Mouse (Mus musculus) limb, embryonic 15.5 days (tissue): ENCODE data around the gene Nbas. TPM values are rescaled to one million over a fixed set of nuclear protein-coding genes. Genes with fewer than 3 reads are reported as not detected.

Source experiments
- ATAC-seq: fragments of 200-750 bp; cut with Nextera tagmentation; 2 replicates; pipeline ENCODE4 v1.8.0; 2017; ENCODE audit warnings: low read depth, moderate TSS enrichment; ENCODE audit not compliant: insufficient number of reproducible peaks, low FRiP score, low TSS enrichment
- H3K27ac ChIP-seq: fragments of 300-500 bp; sonication (generic); 2 replicates; pipeline ENCODE4 v1.5.1; 2015; ENCODE audit warnings: moderate library complexity, mild to moderate bottlenecking, inconsistent platforms
- H3K27me3 ChIP-seq: fragments of 300-500 bp; sonication (generic); 2 replicates; pipeline ENCODE4 v1.6.1; 2015; ENCODE audit warnings: inconsistent platforms
- H3K36me3 ChIP-seq: fragments of 300-500 bp; sonication (generic); 2 replicates; pipeline ENCODE4 v1.6.1; 2015; ENCODE audit warnings: inconsistent platforms
- H3K4me1 ChIP-seq: fragments of 300-500 bp; sonication (generic); 2 replicates; pipeline ENCODE4 v1.6.1; 2015; ENCODE audit warnings: inconsistent platforms
- H3K4me2 ChIP-seq: fragments of 300-500 bp; sonication (generic); 2 replicates; pipeline ENCODE4 v1.6.1; 2015; ENCODE audit warnings: mild to moderate bottlenecking, inconsistent platforms
- H3K4me3 ChIP-seq: fragments of 300-500 bp; sonication (generic); 2 replicates; pipeline ENCODE4 v1.5.1; 2015; ENCODE audit warnings: mild to moderate bottlenecking, inconsistent platforms
- H3K9ac ChIP-seq: fragments of 300-500 bp; sonication (generic); 2 replicates; pipeline ENCODE4 v1.6.1; 2015; ENCODE audit warnings: inconsistent platforms
- H3K9me3 ChIP-seq: fragments of 300-500 bp; sonication (generic); 2 replicates; pipeline ENCODE4 v1.6.1; 2016; ENCODE audit warnings: inconsistent platforms
- WGBS: fragments of 180-500 bp; shearing (Covaris S2); methylation state at CpG from one replicate; pipeline ENCODE4 v1.1.7; 2015; 5-methylcytosine and 5-hydroxymethylcytosine counted together
- polyA plus RNA-seq: library from polyadenylated mRNA; unstranded; fragments of >200 nt; fragmentation: Nextera tagmentation; extraction: Ambion mirVana; gene quantifications from 2 replicates; pipeline ENCODE4 v1.2.1, GENCODE M21; 2015

Gene Nbas
- polyA plus RNA-seq, 1 experiment from 2014 or later, result 14.0 TPM

DNA sequence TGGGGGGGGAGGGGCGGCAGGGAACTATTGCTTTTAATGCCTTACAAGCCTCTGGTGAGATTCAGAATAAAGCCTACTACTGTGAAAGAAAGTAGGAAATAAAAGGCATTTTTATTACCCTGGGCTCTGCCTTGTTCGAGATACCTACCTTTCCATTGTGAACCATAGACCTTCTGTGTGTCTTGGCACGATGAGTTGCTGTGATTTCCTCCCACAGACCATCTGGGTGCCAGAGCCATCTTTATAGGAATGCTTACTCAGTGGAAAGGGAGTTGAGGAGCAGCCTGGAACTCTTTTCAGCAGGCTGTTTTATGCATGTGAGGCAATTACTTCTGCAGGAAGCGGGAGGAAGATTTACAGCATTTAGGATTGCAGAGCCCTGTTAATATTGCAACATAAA is 329.6 kb downstream of the Nbas start:
- Histone ChIP-seq H3K9me3 (no peaks in the 10 kb centered on the region), H3K4me2 (no peak overlapping the region), H3K4me3 (no peak overlapping the region), H3K4me1 (peaks cover 10% of the 10 kb centered on the region), H3K36me3 (no peaks in the 10 kb centered on the region), H3K9ac (no peak overlapping the region), H3K27ac (no peak overlapping the region; the same call in 1 of the 2 replicates), H3K27me3 (no peaks in the 10 kb centered on the region)
- WGBS, result 16% methylated on average over 4 of the region's 4 CpGs
- peak; percentile 61; the same call in 1 of the 2 replicates for ATAC-seq

DNA sequence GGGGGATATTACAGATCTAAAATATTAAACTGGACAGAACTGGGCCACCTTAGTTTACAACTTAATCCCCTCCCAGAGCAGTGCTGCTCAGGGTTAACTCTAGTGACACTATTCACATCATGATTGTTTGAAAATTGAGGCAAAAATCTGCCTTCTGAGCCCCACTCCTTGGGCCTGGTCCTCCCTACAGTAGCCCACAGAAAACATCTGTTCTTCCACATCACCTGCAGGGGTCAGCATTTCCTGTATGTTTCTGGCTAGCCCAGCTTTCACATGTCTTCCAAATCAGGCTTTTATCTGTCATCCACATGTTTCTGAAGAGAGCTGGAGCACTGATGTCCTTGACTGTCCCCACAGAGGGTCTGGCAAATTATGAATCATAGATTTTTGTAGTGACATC is 333.5 kb downstream of the Nbas start:
- Histone ChIP-seq H3K27ac (no peak overlapping the region), H3K27me3 (no peaks in the 10 kb centered on the region), H3K4me1 (peaks cover 10% of the 10 kb centered on the region), H3K4me2 (no peak overlapping the region), H3K4me3 (no peak overlapping the region), H3K9me3 (no peaks in the 10 kb centered on the region), H3K36me3 (no peaks in the 10 kb centered on the region), H3K9ac (no peak overlapping the region)
- no peak for ATAC-seq

DNA sequence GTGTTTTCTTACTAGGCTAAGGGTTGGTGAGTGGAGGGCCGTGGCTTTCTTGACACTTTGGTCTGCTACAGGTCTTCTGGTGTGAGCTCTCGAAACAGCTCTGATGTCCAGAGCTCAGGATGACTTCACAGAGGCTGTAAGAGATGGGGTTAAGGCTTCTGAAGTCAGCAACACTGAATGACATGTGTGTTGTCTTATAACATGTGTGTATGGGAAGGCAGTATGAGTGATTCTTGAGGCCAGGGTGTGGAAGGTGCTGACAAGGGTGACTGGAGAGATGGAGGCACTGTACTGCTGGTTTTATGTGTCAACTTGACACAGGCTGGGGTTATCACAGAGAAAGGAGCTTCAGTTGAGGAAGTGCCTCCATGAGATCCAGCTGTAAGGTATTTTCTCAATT is 338.1 kb downstream of the Nbas start:
- Histone ChIP-seq H3K27ac (no peak overlapping the region), H3K4me3 (no peak overlapping the region), H3K4me1 (no peaks in the 10 kb centered on the region), H3K27me3 (no peaks in the 10 kb centered on the region), H3K9me3 (no peaks in the 10 kb centered on the region), H3K9ac (no peak overlapping the region), H3K4me2 (no peak overlapping the region), H3K36me3 (no peaks in the 10 kb centered on the region)
- ATAC-seq, result no peak
- 84% methylated on average over 2 of the region's 2 CpGs for whole genome bisulfite sequencing

DNA sequence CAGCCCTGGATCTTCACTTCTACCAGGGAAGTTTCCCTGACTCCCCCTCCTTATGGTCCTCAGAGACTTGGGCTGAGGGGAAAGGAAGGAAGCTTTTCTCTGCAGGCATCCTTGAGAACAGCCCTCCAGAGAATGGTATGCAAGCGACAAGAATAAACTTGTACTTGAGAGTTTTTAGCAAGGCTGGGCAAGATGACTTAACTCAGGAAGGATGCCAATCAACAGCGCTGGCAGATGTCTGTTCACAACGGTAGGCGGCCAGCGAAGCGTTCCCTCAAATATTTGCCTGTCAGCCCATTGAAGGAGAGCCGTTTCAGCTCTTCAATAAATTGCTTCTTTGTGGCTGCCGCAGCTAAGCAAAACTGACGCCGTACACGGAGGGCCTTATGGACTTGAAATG is 340.1 kb downstream of the Nbas start:
- Histone ChIP-seq H3K9ac (no peak overlapping the region), H3K9me3 (no peaks in the 10 kb centered on the region), H3K4me2 (no peak overlapping the region), H3K4me3 (no peak overlapping the region), H3K27ac (no peak overlapping the region), H3K27me3 (no peaks in the 10 kb centered on the region), H3K4me1 (no peaks in the 10 kb centered on the region), H3K36me3 (no peaks in the 10 kb centered on the region)
- 51% methylated on average over 11 of the region's 11 CpGs for WGBS
- no peak for ATAC-seq

DNA sequence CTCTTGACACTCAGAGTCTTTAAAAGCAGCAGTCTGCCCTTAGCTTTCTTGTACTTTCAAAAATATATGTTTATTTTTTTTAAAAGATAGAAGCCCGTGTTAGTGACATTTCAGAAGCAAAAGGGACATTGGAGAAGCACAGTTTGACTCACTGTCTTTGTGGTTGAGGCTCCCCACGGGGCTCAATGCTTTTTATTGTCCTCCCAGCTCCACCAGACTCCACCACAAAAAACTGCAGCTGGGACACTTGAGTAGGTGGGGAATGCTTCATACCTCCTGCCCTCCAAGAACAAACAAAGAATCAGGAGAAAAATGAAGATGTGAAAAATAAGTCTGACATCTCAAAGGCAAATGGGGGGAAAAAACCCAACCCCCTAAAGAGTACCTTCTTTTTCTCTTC is 344.1 kb downstream of the Nbas start:
- Histone ChIP-seq H3K27me3 (no peaks in the 10 kb centered on the region), H3K4me1 (no peaks in the 10 kb centered on the region), H3K4me3 (no peak overlapping the region), H3K4me2 (no peak overlapping the region), H3K36me3 (no peaks in the 10 kb centered on the region), H3K9me3 (no peaks in the 10 kb centered on the region), H3K27ac (no peak overlapping the region), H3K9ac (no peak overlapping the region)
- ATAC-seq, result no peak
- WGBS, result 21% methylated on average over 2 of the region's 2 CpGs

DNA sequence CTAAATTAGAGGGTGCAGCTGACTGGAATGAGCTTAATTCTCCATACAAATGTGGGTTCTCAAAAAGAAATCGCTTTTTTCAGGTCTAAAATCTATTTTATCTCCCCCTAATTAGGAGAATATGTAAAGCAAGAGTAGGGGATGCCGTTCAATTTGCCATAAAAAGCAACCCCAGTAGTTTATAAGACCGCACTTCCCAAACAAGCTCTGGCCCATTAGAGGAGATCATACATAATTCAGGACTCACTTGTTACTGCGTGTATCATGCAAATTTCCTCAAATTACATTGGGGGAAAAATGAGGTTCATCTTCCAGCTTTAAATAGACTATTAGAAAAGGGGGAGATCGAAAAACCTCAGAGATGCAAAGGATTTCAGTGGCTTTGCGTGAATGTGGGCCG is 346.7 kb downstream of the Nbas start:
- no peak for ATAC-seq
- Histone ChIP-seq H3K27me3 (no peaks in the 10 kb centered on the region), H3K4me2 (no peak overlapping the region), H3K4me1 (no peaks in the 10 kb centered on the region), H3K4me3 (no peak overlapping the region), H3K9ac (no peak overlapping the region), H3K27ac (no peak overlapping the region), H3K9me3 (no peaks in the 10 kb centered on the region), H3K36me3 (no peaks in the 10 kb centered on the region)
- 77% methylated on average over 7 of the region's 7 CpGs for WGBS

DNA sequence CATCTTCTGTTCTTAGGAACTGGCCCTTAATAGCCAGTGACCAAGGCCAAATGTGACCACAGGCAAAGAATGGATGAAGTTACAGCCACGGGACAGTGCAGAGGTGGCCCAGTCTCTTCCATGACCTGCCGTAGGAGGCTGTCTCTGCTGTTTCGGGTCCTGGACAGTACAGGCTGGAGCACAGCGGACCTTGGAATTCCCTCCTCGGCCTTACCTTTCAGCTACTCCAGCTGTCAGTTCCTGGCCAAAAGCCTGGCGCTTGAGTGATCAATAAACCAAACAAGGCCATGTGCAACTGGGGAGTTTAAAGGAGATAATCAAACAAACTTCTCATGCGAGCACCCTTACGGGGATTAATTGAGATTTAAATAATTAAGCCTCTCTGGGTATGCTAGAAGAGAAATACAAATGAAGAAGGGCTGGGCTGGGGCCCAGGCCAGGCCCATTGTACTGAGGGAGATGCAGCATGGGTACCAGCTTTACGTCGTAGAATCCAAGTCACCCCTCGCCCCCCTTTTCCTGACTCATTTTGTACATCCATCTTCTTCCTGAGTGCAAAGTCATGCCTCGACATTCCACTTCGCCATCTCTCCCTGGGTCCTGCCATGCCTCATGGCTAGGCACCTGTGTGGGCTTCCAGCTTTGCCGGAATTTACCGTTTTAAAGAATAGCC is 353.4 kb downstream of the Nbas start:
- H3K27ac ChIP-seq, result no peak overlapping the region
- H3K4me3 ChIP-seq, result no peak overlapping the region
- no peaks in the 10 kb centered on the region for H3K36me3 ChIP-seq
- WGBS, result 84% methylated on average over 15 of the region's 15 CpGs
- no peaks in the 10 kb centered on the region for H3K27me3 ChIP-seq
- no peaks in the 10 kb centered on the region for H3K9me3 ChIP-seq
- H3K4me1 ChIP-seq, result no peaks in the 10 kb centered on the region
- no peak overlapping the region for H3K4me2 ChIP-seq
- no peak for ATAC-seq
- no peak overlapping the region for H3K9ac ChIP-seq

DNA sequence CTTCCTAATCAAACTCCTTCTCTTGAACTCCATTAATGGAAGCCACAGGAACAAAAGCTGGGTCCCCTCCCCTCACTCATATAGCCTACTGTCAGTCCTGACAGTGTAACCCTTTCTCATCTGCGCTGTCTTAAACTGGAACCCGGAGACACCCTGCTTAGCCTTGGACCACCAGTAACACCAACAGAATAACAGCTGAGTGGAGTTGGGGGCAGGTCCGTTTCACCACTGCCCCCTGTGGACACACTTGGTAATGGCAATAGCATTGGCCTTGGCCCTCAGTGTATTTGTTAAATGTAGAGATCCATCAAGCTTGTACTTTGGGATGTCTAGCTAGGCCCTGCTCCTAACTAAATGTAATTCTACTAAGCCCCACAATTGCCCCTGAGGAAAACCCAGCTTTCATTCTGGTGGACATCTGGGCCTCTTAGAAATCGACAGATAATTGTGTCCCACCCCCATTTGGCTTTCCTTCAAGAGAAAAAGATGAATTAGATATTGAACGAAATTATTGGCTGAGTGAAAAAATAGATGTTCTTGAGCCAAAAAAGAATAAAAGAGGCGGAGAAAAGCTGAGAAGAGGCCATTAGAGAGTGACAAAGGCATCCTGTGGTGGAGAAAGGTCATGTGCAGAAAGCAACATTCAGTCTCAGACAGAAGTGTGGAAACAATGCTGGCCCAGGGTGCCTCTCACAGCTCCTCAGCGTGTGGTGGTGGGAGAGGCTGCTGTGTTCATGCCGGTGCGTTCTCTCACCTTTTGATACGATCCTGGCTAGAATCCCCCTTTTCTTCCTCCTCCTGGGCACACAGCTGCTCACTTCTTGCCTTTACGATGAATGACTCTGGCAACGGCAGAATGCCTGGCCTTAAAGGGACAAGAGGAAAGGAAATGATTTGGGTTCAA is 358.1 kb downstream of the Nbas start:
- Histone ChIP-seq H3K27ac (no peak overlapping the region), H3K9me3 (no peaks in the 10 kb centered on the region), H3K4me3 (no peak overlapping the region), H3K36me3 (no peaks in the 10 kb centered on the region), H3K4me2 (no peak overlapping the region), H3K27me3 (no peaks in the 10 kb centered on the region), H3K9ac (no peak overlapping the region), H3K4me1 (no peaks in the 10 kb centered on the region)
- 56% methylated on average over 12 of the region's 12 CpGs for WGBS
- ATAC-seq, result no peak

Other genes starting within 250 kb of the Nbas start
- gene Ddx1, start 19.9 kb upstream of the Nbas start, polyA plus RNA-seq, result 120 and 127 TPM in 2 replicates